Mouse (Mus musculus) megakaryocyte, embryonic 14.5 days (primary cell): ENCODE results near the gene Klf7.

Experiments used
- FLI1 ChIP-seq: IDR thresholded peaks from 2 replicates; pipeline ENCODE4 v1.6.1; 2012; ENCODE audit warnings: low read length, inconsistent platforms, mixed read lengths
- GATA1 ChIP-seq: IDR thresholded peaks from 3 replicates; pipeline ENCODE4 v1.6.1; 2012; ENCODE audit warnings: mixed read lengths, low read length, inconsistent platforms, borderline replicate concordance

GRCm38 (mm10) chr1:64098800-64099199, 23.3 kb downstream of the Klf7 start:
- TF ChIP-seq GATA1 (no peak), FLI1 (no peak)
